Mouse (Mus musculus) layer of hippocampus, adult 9-11 months (tissue): ENCODE data around the gene Zcchc4.

Experiments used
- DNase-seq: peaks from one replicate; pipeline ENCODE4 v3.0.0; 2022

The Zcchc4 gene

DNA sequence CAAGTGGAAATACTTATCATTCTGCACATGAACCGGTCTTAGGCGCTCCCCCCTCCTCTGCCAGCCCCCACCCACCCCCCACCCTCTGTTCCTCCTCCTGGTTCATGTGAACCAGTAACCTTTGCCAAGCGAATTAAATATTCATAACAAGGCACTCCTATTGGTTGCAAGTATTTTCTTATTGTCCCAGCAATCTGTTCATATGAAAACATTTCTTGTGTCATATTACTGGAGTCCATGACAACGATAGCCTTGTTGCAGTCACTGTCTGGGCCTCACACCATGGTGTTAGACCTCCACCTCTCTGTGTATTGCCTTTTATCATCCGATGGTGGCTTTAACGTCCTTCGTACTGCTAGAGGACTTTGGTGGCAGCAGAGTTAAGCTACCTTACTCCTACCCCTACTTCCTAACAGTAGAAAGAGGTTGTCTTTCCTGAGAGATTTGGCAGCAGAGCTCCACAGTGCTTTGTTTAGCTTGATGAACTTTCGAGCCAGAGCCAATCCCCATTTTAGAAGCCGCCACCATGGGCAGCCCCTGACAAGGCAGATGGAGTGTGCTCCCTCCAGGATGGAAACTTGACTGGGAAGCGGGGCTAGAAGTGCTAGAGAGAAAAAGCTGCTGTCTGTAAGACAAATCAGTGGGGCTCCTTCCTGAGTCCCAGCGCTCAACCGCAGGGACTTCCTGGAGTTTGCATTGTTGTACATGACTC is 24.2 kb downstream of the Zcchc4 start:
- DNase-seq = no peak

DNA sequence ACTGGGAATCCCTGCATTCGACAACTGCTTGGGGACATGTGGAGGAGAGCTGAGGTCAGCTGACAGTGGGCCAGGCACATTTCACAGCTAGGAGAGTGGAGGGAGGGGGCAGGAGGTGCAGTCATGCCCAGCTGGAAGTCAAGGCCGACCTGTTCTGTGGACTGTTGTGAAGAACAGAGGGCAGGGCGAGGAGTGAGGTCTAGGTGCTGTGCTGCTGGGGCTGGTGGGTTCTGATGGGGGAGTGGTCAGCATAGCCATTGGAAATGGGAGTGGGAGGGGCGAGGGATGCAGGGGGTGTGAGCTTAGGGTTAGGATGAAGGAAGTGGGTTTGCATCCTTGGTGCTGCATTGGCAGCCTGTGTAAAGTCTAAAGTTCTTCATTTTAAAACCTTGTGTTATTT is 30.6 kb downstream of the Zcchc4 start:
- no peak for DNase-seq

DNA sequence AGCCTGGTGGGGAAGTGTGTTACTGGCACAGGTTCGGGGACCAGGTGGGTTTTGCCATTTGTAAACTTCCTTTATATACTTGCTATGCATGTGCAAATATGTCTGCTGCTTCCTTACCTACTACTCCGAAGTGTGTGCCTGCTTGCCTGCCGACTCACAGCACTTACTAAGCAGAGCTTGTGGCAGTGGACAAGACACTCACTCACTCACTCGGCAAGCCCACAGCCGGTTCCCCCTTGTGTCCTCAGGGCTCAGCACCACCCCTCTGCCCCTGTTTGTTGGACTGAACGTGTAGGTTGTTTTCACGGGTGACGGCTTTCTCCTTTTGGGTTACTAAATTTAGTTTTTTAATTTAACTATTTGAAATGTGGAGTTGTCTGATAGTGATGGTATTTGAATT is 31.1 kb downstream of the Zcchc4 start:
- DNase-seq = no peak

DNA sequence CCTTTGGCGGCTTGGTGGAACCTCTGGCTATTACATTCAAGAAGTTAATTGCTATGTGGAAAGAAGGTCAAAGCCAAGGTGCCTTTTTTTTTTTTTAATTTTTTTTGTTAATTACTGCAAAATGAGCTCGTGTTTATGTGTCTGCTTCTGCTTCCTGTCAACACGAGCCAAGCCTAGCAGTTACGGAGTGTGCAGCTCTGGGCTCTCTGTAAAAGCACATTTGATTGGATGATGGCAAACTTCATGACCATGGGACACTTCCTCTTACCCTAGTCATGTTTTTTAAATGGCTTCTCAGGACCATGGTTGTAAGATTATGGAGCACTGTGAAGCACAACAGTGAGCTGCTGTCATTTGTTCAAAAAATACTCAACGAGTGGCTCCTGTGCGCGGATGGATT is 31.8 kb downstream of the Zcchc4 start:
- no peak for DNase-seq

DNA sequence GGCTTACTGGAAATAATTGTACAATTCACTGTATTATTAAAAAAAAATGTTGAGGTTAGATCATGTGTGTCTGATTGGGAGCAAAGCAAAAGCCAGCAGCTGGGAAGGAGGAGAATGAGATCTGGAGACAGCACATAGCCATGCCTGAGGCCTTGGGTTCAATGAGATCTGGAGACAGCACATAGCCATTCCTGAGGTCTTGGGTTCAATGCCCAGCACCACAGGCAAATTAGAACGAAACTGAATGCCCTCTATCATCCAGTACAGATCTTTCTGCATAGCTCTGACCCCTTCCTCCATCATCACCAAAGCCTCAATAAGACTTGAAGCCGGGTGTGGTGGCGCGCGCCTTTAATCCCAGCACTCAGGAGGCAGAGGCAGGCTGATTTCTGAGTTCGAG is 35.2 kb downstream of the Zcchc4 start:
- no peak for DNase-seq

DNA sequence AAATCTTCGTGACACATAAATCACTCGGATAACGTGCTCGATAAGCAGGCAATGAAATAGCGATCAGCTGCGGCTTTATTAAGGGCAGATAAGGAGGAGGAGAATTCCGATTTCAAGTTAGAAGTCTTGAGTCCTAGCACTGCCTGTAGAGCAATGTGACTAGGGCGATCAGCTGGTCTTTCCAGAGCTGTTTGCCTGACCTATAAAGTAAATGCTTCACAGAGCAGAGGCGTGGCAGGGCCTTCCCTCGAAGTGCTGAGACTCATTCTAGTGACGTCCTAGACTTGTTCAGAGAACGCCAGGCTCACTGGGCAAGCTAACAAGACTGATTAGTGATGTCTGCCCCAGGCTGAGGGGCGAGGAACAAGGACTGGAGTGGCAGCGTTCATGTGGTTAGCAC is 35.8 kb downstream of the Zcchc4 start:
- DNase-seq = no peak

DNA sequence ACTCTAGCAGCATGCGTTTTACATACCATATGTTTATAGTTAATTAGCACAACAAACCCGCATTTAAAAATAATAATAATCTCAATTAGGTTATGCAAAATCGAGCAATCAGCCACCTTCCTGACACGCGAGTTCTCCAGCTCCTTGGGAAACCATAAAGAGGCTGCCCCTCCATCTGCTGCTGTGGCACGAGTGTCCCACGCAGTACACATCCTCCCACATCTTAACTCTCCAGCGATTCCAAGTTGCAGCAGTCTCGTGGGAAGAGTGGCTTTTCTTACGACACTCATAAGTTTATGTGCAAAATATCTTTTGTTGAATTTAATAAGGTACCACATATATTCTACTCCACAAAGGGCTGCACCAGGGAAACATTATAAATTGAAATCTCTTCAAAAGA is 37.2 kb downstream of the Zcchc4 start:
- no peak for DNase-seq

DNA sequence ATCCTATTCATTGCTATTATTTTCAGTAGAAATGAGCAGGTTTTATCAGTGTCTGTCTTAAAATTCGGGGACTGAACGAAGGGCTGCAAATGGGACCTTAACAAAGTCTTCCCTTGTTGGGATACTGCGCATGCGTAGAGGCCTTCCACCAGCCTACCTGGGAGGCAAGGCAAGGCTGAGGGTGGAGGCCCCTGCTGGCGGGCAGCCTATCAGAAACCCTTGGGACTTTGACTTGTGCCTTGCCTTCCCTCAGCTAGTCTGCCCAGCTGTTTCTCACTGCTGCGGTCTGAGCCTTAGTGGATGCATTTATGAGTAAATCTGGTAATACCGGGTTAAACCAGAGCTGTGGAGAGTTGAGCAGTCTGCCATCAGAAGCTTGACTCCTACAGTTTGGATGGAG is 38.1 kb downstream of the Zcchc4 start:
- DNase-seq = no peak

DNA sequence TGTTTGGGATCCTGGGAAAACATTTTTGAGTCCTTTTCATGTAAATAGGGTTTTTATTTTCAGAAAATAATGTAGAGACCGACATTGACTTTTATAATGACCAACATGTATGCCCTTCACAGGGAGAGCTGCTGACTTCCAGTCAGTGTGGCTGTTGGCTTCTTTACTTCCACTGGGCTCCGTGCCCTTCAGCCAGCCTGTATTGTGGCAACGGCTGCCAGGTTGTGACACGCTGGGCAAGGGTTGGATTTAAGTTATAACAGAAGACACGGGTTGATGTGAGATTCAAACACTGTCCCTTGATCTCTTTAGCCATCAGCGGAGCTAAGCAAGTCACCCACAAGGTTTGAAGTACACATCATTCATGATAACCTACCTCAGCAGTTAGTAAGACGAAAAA is 43.5 kb downstream of the Zcchc4 start:
- DNase-seq = no peak

DNA sequence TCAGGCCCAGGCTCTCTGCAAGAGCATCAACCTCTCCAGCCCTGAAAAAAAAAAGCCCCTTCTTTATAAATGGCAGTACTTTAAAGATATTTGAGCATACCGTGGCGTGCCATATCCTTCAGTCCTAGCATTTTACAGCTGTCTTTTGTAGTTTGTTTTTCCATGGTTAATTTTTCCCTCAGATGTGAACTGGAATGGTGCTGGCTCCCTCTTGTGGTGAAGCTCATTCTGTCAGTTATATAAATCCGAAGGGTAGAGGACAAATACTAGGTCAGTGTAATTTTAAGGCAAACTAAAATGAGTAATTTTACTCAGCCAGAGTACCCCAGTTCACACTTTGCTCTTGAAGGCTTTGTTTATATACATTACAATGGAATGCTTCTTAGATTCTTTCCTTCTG is 46.5 kb downstream of the Zcchc4 start:
- peak; percentile 52 for DNase-seq

DNA sequence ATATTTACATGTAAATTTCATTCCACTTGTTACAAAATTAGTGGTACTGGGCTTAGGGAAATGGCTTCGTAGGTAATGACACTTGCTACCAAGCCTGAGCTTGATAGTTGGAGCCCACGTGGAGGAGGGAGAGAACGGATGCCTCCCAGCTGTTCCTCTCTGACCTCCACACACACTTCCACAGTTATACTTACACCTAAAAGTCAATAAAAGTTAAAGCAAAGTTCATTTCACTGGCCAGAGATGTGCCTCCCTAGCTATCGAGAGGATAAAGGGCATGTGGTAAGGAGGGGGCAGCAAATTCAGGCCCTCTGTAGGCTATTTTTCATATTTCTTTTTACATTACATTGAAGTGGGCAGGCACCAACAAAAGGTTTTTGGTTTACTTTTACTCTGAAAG is 52.7 kb downstream of the Zcchc4 start:
- DNase-seq = no peak

DNA sequence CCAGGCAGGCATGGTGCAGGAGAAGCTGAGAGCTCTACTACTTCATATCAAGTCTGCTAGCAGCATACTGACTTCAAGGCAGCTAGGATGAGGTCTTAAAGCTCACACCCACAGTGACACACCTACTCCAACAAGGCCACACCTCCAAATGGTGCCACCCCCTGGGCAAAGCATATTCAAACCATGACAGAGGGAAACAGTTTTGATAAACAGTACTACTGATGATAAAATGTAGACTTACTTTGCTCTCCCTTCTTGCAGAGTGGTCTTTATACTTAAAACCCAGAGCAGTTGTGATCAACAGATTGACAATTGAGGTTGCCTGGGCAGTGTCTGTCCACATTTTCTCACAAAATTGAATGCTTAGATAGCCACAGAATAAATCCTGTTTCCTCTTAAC is 57.8 kb downstream of the Zcchc4 start:
- DNase-seq = no peak

DNA sequence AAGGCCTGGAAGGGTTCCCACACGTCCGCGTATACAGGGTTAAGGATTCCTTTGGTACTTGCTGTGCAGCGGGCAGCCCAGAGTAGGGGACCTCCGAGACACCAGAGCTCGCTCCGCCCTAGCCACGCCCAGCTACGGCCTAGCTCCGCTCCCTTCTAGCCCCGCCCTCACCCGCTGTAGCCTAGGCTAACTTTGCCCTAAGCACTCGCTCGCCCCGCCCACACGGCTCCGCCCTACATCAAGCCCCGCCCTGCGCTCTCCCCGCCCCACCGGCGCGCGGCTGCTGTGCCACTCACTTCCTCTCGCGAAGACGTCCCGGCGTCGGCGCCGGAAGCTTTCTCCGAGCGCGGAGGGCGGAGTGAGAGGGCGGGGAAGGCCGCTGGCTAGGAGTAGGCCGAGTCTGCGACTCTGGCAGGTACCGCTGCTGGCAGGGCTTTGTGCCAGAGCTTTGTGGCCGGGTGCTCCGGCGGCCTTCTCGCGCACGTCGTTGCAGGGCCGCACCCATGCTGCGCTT is 58.6 kb downstream of the Zcchc4 start, which contains the start of gene Anapc4:
TSS of gene Anapc4 (plus strand) at position 252 of the 514 bp plus-strand sequence.
- DNase-seq = peak; percentile 100

DNA sequence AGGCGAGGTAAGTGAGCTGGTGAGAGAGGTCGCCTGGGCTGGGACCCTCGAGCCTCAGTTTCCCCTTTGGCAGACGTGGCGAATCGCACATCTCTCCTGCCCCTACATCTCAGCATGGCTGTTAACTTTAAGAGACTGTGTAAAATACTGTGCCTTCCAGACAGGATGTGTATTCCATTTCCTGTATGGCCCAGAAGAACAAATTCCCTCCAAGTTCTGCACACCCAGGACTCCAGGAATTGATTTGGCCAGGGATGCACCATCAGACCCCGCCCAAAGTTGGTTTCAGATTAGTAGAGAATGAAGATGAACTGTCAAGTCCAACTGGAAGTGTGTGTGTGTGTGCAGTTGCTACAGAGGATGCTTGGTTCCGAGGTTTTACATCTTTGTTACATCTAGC is 59.2 kb downstream of the Zcchc4 start:
- no peak for DNase-seq

DNA sequence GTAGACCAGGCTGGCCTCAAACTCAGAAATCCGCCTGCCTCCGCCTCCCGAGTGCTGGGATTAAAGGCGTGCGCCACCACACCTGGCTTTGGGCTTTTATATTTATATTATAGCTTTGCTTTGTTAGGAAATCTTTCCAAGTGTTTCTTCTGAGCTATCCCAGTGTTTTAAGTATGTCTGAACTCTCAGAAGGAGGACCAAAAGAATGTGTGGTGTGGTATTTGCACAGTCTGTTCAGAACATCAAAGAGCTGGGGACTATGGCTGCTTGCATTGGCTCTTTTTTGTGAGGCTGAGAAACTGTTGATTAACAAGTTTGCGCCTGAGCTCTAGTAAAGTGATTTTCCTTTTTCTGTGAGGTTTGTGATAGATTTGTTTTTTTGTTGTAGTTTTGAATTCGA is 69.1 kb downstream of the Zcchc4 start:
- DNase-seq = no peak

DNA sequence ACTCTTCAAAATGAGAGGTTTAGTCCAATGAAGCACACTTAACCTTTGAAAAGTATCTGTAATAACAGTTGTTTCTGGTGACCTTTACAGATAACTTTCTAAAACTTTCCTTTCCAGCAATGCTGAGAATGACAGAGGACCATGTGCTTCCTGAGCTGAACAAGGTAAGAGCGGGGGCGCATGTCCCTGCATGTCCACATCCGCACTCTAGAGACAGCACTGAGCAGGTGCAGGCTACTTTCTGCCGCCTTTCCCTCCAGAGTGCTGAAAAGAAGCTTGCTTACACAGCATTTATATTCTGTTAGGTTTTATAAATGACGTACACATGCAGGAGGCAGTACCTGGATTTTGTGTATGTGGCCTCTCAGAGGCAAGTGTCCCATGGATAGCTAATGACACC is 80.5 kb downstream of the Zcchc4 start:
- DNase-seq = no peak

DNA sequence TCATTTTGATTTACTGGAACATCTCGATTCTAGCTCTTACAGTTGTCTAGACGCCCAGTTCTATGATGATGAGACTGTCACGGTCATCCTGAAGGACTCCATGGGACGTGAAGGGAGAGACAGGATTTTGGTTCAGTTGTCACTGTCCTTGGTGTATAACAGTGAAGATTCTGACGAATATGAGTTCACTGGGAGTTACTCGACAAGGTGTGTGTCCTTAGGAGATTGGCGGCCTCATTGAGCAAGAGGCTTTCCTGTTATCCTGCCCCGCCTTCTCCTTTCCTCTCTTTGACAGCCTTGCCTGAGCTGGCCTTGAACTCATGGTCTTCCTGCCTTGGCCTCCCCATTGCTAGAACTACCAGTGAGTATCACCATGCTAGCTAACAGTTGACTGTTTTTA is 89.2 kb downstream of the Zcchc4 start:
- no peak for DNase-seq

DNA sequence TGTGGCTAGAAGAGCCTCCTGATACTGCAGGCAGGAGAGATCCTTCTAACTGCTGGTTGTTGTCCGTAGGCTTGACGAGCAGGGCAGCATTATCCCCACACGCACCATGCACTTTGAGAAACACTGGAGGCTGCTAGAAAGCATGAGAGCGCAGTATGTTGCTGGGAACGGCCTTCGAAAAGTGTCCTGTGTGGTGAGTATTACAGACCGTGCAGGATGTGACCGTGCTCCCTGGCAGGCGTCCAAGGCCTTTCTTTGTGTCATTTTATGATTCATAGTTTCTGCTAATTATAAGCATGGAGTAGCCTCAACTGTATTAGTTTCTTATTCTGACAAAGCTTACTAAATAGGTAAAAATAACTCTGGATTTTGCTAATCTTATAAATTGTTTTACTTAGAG is 90.6 kb downstream of the Zcchc4 start:
- no peak for DNase-seq

DNA sequence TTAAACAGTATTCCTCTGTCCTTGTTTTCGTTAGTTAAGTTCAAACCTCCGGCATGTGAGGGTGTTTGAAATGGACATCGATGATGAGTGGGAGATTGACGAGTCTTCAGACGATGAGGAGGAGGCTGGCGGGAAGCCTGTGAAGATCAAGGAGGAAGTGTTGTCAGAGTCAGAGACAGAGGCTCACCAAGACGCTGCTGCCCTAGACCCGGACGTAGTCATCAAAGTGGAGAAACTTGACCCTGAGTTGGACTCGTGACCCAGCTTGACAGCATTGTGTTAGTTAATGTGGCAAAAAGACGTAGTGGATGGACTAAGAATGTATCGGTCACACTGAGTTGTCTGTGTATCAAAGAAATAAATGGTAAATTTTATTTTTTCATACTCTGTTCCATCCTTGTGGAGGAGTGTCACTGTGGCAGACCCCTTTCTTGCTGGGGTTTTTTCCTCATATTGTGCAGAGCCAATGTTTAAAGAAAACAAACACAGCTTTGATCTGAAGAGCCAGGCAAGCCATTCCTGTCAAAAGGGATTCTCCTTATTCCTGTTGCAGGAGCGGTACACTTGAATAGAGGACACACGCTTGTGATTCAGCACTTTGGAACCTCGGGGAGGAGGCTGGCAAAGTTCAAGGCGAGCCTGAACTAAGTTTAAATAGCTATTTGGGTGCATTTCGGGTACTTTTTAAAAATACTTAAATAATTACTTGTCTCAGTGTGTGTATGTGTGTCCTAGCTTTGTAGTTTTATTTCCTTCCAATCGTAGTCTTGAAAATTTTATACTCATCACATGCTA is 91.3 kb downstream of the Zcchc4 start:
- no peak for DNase-seq

DNA sequence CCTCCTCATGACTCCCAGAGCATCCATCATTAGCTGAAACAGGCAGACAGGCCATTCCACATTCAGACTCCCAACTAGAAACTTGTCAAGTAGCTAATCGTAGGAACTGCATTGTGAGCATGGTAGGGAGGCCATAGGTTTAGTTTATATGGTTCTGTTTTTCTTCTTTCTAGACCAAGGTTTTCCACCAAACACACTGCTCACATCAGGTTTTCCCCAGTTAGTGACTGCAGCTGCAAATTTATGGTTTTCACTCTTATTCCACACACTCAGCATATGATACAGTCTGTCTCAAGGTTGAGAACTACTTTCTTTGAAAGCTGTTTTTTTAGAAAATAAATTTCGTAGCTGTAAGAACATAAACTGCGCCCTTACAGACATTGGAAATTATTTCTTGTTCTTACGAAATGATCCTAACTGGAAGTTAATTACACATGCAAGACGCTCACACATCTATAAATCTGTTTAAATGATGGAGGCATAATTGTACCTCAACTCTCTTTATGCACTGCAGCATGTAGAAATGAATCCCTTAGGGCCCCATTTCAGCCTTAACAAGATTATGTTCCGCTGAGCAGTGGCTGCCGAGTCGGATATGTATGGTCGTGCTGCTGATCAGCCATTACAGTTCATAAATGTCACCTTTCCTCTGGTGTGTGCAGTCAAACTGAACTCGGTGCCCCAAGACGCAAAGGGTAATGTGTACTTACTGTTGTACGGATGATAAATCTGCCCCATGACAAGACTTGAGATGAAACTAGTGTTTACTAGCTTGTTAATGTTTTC is 93.9 kb downstream of the Zcchc4 start:
- no peak for DNase-seq

DNA sequence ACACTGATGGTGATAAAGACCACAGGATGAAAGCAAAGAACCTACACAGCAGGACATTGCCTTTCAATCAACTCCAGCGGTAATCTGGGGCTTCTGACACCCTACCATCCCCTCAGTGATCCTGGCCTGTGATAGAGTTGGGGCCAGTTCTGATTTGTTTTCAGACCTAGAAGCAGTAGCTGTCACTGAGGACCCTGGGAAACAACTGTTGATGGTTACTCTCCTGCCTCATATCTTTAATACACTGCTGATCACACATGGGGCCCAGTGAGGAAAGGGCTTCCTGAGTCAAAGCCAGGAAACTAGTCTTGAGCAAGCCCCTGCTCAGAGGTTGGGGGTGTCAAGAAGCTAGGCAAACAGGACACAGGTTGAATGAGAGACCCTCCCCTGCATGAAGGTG is 96.3 kb downstream of the Zcchc4 start:
- no peak for DNase-seq

DNA sequence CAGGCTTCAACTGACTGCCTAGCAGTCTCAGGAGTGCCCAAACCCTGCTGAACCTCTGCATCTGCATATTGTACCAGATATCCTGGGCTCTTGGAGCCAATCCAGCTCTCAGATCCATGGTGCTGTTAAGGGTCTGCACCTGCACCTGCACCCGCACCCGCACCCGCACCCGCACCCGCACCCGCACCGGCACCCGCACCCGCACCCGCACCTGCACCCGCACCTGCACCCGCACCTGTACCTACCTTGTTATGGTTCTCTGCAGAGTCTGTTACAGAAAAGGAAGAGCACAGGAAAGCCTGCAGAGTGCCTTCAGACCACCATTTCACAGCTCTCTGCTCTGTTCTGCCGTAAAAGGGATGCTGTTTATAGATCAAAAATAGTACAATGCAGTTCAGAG is 96.8 kb downstream of the Zcchc4 start:
- DNase-seq = no peak
